Mouse (Mus musculus): ENCODE results near the gene Zfp865. TPM values are rescaled to one million over a fixed set of nuclear protein-coding genes. Genes with fewer than 3 reads are reported as not detected.
A peak's percentile ranks its signal among the peaks of the same experiment; 100 is the strongest.
"Not testable (repeated sequence)": the region's sequence is repeated elsewhere in the genome, so short reads cannot be mapped to it uniquely, and the experiment has no call there.

Gene Zfp865
- total RNA-seq (2015; ENCODE audit: low replicate concordance) (2.3 and 3.1 TPM in 2 replicates), total RNA-seq (2017; ENCODE audit: low replicate concordance) (1.7 and 2.2 TPM in 2 replicates)

- ATAC-seq (replicated peaks; ENCODE audit: low FRiP score, poor library complexity, severe bottlenecking) = peak; percentile 94
These were observed at the start of gene Zfp865, which contains the start of gene Ccdc106 for GRCm38 (mm10) chr7:5020000-5020681. TSS of gene Zfp865 (plus strand) at chr7:5020376. TSS of gene Ccdc106 (plus strand) at chr7:5020553.

- no peak for ATAC-seq (replicated peaks; ENCODE audit: low FRiP score, poor library complexity, severe bottlenecking)
These were observed 49.1 kb upstream of the Zfp865 start, which contains the start of gene Sbk3 for GRCm38 (mm10) chr7:4971068-4971467. TSS of gene Sbk3 (minus strand) at chr7:4971168.

- no peak for ATAC-seq (replicated peaks; ENCODE audit: low FRiP score, poor library complexity, severe bottlenecking)
These were observed 48.5 kb upstream of the Zfp865 start for GRCm38 (mm10) chr7:4971710-4972109.

DNA sequence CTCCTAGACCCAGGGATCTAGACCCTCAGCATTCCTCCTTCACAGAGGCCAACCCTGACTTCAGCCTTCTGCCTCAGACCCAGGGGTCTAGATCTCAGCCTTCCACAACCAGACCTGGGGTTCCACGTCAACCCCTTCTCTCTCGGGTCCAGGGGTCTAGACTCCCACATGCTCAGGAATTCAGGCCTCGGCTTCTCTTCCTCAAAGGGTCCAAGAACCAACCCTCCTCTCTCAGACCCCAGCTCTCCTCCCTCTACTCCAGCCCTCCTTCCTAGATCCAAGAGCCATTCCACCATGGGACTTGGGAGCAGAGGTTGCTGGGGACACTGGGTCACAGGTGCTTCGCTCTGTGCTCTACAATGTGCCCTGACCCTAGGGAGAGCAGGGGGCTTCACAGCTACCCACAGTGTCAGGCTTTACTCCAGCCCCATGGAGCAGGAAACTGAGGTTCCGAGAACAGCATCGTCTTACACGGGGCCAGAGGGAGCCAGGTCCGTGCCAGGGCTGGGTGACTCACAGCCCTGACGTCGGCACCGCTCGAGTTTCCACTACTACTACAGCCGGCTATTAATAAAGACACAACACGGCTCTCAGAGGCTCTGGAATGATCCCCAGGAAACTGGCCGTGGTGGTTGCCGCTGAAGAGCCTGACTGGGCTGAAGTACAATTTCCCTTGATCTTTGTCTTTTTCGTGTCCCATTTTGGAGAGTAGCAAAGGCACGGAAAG lies 47.7 kb upstream of the Zfp865 start:
- no peak for ATAC-seq (replicated peaks; ENCODE audit: low FRiP score, poor library complexity, severe bottlenecking)

DNA sequence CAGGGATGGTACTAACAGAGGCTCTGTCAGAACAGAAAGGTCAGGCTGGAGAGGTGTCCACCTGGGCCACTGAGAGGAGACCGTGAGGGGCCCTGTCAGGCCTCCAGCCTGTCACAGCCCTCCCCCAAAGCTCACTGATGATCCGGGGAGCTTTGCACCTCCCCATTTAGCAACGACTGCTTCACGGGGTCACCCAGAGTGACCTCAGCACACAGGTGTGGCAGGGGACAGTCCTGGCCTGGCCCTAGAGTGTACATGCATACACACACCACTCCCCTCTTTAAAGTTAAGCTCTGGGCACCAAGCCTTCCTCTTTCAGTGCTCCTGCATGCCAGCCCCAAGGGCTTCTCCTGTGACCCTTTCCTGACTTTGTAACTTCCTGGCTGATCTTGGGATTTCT lies 44.7 kb upstream of the Zfp865 start:
- no peak for ATAC-seq (replicated peaks; ENCODE audit: low FRiP score, poor library complexity, severe bottlenecking)

DNA sequence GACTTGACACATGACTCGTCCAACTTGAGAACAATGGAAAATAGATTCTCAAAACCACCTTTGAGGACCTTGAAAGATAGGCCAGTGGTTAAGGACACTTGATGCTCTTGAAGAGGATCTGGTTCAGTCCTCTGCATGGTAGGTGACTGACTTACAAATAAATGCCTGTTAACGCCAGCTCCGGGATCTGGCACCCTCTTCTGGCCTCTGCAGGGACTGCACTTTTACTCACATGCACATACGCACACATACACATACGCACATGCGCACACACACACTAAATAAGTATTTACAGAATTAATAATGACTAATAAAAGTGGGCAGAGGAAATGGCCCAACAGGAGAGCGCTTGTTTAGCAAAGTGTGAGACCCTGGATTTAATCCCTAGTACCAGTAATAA lies 43.3 kb upstream of the Zfp865 start:
- no peak for ATAC-seq (replicated peaks; ENCODE audit: low FRiP score, poor library complexity, severe bottlenecking)

GRCm38 (mm10) chr7:4988250-4988649 lies 31.9 kb upstream of the Zfp865 start:
- no peak for ATAC-seq (replicated peaks; ENCODE audit: low FRiP score, poor library complexity, severe bottlenecking)

DNA sequence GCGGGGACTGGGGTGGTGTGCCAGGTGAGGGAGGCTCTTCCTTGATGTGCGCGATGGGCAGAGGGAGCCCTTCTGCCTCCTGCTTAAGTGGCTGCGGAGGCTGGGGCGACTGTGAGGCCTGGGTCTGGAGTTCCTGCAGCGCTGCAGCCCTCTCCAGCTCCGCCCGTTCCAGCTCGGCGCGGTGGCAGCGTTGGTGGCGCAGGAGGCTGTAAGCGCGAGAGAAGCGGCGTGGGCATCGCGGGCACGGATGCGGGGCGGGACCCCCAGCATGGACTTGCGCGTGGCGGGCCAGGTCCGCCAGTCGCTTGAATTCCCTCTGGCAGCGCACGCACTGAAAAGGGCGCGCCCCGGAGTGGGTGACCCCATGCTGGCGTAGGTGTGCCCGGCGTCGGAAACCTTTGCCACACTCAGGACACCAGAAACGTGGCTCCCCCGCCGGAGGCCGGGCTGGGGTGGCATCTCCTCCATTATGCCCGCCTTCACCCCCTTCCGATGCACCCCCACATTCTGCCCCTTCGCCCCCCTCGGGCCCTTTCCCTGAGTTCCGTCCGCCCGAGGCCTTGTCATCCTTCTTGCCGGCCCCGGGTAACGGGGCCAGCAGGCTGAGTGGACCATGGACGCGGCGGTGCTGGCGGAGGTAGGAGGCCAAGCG lies 26.7 kb upstream of the Zfp865 start:
- no peak for ATAC-seq (replicated peaks; ENCODE audit: low FRiP score, poor library complexity, severe bottlenecking)

DNA sequence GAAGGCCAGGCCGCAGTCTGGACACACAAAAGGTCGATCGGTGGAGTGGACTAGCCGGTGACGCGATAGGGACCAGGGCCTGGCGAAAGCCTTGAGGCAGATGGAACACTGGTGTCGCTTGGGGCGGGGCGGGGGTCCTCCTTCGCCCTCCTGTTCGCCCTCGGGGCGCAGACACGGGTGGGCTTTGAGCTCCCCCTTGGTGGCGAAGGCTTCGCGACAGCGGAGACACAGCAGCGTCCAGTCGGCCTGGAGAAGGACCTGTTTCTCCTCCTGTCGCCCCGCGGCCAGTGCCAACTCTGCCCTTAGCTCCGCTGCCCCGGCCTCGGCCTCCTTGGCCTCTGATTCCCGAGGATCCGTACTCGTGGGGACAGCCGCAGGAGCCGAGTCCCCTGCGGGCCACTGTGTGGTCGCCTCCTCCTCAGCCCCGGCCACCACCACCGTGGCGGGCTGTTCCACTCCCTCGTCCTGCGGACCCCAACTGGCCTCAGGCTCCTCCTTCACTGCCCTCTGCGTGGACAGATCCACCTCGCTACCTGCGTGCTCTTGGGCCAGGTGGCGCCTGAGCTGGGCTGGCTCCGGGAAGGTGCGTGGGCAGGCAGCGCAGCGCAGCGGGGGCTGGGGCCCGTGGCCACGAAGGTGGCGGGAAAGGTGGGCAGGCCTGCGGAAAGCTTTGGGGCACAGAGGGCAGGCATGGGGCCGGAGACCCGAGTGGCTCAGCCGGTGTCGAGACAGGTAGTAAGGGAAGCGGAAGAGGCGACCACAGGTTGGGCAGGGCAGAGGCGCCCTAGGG lies 26.0 kb upstream of the Zfp865 start:
- ATAC-seq (replicated peaks; ENCODE audit: low FRiP score, poor library complexity, severe bottlenecking) = no peak

DNA sequence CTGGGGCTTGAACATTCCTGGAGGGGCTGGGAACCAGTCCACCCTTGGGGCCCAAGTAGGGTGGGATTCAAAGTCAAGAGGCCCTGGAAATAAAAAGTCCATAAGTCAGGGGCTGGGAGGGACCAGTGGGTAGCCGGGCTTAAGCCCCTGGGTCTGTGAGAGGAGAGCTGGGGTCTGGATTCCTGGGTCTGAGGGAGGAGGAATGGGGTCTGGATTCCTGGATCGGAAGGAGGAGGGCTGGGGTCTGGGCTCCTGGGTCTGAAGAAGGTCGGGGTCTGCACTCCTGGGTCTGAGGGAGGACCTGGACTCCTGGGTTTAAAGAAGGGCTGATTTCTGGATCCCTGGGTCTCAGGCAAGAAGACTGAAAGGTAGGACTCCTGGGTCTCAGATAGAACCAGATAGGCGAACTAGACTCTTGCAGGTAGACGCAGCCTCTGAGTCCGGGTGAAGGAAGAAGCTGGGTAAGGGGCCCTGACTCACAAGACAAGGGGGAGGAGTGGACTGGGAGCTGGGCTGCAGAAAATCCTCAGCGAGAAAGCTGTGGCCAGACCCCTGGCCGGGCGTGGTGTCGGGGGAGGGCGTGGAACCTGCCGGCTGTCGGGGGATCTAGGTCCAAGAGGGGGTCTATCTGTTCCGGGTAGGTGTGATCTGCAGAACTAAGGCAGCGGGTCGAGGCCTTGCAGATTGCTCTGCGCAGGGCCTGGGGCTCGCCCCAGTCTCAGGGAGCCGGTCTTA lies 24.7 kb upstream of the Zfp865 start:
- ATAC-seq (replicated peaks; ENCODE audit: low FRiP score, poor library complexity, severe bottlenecking) = no peak

DNA sequence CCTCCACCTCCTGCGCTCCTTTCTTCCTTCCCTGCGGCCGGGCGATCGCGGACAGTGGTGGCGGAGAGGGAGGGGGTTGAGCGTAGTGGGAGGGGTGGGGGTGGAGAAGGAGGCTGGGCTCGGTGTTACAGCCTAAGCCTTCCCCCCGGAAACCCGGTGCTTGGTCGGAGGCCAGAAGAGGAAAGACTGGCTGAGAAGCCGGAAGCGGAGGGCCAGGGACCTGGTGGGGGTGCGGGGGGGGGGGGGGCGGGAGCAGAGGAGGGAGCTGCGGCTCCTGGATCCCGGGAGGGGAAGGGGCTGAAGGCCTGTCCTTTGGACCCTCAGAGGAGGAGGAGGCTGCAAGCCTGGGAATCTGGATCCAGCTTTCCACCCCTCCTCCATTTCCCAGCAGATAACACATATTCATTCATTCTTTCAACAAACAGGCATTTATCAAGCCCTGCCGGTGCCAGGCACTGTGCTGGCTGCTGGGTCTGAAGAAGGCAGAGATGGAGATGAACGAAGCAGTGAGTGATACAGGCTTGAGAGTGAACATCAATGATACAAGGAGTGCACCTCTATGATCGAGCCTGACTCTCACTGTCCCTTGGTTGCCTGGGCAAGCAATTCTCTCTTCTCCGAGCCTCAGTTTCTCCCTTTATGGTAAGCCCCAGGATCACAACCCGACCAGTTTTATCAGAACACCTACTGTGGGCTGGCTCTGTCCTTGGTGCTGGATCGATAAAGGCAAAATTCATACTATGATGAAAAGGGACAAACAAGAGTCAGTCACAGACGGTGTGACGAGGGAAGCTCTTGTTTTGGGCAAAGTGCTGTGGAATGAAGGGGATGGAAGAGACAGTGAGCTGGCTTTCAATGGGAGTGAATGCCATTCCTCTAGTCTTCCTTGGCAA lies 23.9 kb upstream of the Zfp865 start, which contains the start of gene Zfp579:
Gene Zfp579, minus strand, starts transcription at position 156 of the 893 bp plus-strand sequence.
- no peak for ATAC-seq (replicated peaks; ENCODE audit: low FRiP score, poor library complexity, severe bottlenecking)

DNA sequence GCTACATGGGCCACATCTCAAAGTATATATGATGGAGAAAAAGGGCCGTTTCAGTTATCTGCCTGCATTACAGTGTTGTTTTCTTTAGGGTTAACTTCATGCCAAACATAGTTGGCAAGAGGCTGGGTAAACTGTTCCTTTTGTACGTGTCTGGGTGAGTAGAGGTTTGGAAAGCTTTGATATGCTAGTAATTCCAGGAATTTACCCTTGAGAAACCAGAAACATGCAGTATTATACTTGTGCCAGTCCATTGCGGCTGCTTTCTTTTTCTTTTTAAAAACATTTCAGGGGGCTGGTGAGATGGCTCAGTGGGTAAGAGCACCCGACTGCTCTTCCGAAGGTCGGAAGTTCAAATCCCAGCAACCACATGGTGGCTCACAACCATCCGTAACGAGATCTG lies 23.2 kb upstream of the Zfp865 start:
- no peak for ATAC-seq (replicated peaks; ENCODE audit: low FRiP score, poor library complexity, severe bottlenecking)

DNA sequence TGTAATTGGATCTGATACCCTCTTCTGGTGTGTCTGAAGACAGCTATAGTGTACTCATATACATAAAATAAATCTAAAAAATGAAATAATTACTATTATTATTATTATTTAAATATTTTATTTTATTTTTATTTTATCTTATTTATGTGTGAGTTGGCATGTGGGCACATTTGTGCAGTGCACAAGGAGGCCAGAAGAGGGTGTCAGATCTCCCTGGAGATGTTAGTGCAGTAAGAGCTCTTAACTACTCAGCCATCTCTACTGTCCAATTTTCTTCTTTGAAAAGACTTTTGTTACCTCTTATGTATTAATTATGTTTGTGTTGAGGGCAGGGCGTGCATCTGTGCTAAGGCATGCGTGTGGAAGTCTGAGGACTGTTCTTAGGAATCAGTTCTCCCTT lies 20.3 kb upstream of the Zfp865 start:
- ATAC-seq (replicated peaks; ENCODE audit: low FRiP score, poor library complexity, severe bottlenecking) = no peak

DNA sequence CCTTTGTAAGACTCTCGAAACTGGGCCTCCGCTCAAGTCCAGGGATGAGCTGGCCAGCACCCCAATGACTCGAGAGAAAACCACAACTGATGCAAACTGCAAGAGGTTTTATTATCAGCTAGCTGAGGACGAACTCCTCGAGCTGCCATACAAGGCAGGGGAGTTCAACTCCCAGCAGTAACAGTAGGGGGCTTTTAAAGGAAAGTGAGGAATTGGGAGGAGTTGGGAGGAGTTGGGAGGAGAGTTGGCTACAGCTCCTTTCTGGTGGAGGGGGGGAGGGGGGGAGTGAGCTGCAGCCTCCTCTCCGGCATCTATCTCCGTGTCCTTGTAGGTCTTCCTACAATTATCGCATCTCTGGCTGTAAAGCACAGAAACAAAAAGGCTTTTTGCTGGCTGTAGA lies 17.3 kb upstream of the Zfp865 start:
- ATAC-seq (replicated peaks; ENCODE audit: low FRiP score, poor library complexity, severe bottlenecking) = not testable (repeated sequence)

GRCm38 (mm10) chr7:5008229-5008628 lies 11.9 kb upstream of the Zfp865 start:
- no peak for ATAC-seq (replicated peaks; ENCODE audit: low FRiP score, poor library complexity, severe bottlenecking)

DNA sequence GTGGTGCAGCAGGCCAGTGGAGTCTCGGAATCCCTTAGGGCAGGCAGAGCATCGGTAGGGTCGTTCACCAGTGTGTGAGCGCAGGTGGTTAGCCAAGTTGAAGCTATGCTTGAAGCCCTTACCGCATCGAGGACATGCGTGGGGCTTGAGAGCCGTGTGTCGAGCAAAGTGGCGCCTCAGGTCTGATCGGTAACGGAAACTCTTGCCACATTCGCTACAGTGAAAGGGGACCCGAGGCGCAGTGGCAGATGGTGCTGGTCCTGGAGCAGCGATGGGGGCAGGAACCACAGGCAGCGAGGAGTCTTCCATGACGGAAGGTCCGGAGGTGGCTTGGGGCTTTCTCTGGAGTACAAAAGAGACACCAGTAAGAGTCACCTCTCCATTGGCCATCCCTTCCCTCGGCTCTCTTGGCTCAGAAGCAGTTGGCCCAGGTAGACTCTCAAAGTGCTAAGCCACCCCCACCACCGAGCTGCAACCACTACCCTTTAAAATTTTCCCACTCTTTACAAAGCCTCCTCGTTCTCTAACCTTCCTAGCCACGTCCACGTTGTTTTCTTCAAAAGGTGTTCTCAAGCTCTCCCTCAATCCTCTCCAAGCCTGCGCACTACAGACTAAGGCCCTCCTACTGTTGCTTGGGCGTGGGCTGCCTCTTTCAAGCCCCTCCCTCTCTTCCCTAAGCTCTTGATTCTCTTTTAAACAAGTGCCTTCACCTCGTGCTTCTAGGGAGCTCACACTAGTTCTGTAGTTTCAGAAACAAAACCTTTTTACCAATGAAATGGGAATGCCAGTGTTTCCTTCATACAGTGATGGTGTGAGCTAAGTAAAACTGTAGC lies 7.3 kb upstream of the Zfp865 start:
- ATAC-seq (replicated peaks; ENCODE audit: low FRiP score, poor library complexity, severe bottlenecking) = no peak

Data from erythroblast, adult 5-6 weeks (primary cell).